Mouse (Mus musculus): Measurements from ENCODE around the gene Zp1. TPM values are rescaled to one million over a fixed set of nuclear protein-coding genes. Genes with fewer than 3 reads are reported as not detected.

Zp1 gene
- total and polyA plus RNA-seq, 2 experiments: not detected

DNA sequence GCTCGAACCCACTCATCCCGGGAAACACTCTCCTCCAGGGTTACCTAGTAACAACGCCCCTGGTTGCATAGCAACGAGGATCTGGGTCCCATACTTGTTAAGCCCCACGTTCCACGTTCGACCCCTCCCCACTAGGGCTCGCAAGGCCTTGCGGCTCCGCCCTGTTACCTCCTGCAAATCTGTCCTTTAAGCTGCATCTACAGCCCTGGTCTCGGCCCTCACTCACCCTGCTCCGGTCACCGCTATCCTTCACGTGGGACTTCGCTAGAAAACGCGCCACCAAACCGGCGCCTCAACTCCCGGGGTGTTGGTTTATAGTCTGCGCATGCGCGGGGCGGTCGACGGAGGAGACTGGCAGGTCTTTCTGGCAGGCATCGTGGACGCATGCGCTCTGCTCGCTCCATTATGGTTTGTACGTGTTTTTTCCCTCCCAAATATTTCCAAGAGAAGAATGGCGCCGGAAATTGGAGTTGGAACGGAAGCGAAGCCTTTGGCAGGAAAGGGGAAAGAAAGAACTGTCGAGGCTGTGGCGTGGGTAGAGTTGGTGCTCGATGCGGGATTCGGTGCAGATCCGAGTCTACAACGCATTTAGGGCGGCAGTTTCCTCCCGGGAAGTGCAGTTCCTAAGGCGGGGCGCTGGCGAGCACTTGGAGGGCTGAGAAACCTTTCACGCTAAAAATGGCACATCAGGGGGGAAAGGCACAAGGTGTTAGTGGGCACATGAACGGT is 38.8 kb downstream of the Zp1 start, which contains the start of gene Tmem109:
Gene Tmem109, minus strand, starts transcription at position 576 of the 729 bp plus-strand sequence.
- peaks cover 20% of the 10 kb centered on the region; the same call in 1 of the 2 replicates for H3K79me2 ChIP-seq (ENCODE audit: control insufficient read depth, insufficient read depth, low read length)
- under 1% methylated on average over 49 of the region's 49 CpGs for WGBS
- peak within 1 kb of the TSS; percentile 72 for H3K9ac ChIP-seq (ENCODE audit: low read depth, low read length)
- TF ChIP-seq POLR2A (IDR thresholded peaks at IDR 0.05; ENCODE audit: extremely low read depth, insufficient read depth, low read length) (0 out of 2 replicates have a peak, but pooled peaks have one; percentile 19), CTCF (IDR thresholded peaks at IDR 0.05; ENCODE audit: low read depth, low read length) (0 out of 2 replicates have a peak, but pooled peaks have one; percentile 23)
- no peaks in the 10 kb centered on the region for H3K27me3 ChIP-seq (ENCODE audit: control insufficient read depth, insufficient read depth, low read length)
- peak within 1 kb of the TSS; percentile 78 for H3K27ac ChIP-seq (replicated peaks; ENCODE audit: insufficient read depth, low read depth, low read length)
- H3K36me3 ChIP-seq (ENCODE audit: control insufficient read depth, insufficient read depth, low read length): no peaks in the 10 kb centered on the region
- DNase-seq (ENCODE audit: extremely low read depth, low read depth, low spot score): peak; percentile 87
- peak within 1 kb of the TSS; percentile 79 for H3K4me3 ChIP-seq (ENCODE audit: insufficient read depth, low read depth, low read length)
- H3K4me1 ChIP-seq (ENCODE audit: control insufficient read depth, insufficient read depth, low read length): peaks cover 8% of the 10 kb centered on the region; the same call in 1 of the 2 replicates

DNA sequence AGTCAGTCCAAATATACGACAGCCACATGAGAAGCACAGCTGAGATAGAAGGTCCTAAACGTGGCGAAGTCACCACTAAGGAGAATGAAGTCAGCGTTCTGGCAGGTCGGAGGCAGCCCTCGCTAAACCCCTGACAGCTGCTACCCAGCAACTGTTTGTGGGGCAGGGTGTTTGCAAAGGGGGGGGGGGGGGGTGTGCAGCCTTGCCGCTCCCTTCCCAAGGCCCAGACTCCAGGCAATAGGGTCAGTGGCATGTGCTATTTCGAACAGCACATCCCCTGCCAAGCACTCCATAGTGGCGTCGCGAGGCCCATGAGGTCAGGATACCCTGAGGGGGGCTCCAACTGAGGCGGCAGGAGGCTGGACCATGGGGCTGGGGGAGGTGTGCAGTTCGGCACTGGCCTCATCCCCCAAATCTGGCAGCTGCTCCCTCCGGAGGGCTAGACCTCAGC is 39.4 kb downstream of the Zp1 start:
- peak overlapping the region; percentile 72 for H3K9ac ChIP-seq (ENCODE audit: low read depth, low read length)
- H3K4me3 ChIP-seq (ENCODE audit: insufficient read depth, low read depth, low read length): peak overlapping the region; percentile 79
- peak overlapping the region; percentile 30; the same call in 1 of the 2 replicates for H3K27ac ChIP-seq (replicated peaks; ENCODE audit: insufficient read depth, low read depth, low read length)
- peaks cover 20% of the 10 kb centered on the region; the same call in 1 of the 2 replicates for H3K79me2 ChIP-seq (ENCODE audit: control insufficient read depth, insufficient read depth, low read length)
- H3K4me1 ChIP-seq (ENCODE audit: control insufficient read depth, insufficient read depth, low read length): peaks cover 8% of the 10 kb centered on the region; the same call in 1 of the 2 replicates
- H3K27me3 ChIP-seq (ENCODE audit: control insufficient read depth, insufficient read depth, low read length): no peaks in the 10 kb centered on the region
- no peak for DNase-seq (ENCODE audit: extremely low read depth, low read depth, low spot score)
- H3K36me3 ChIP-seq (ENCODE audit: control insufficient read depth, insufficient read depth, low read length): no peaks in the 10 kb centered on the region
- no peak for TF ChIP-seq POLR2A (IDR thresholded peaks at IDR 0.05; ENCODE audit: extremely low read depth, insufficient read depth, low read length)
- TF ChIP-seq CTCF (IDR thresholded peaks at IDR 0.05; ENCODE audit: low read depth, low read length): no peak
- 4% methylated on average over 14 of the region's 14 CpGs for WGBS

GRCm38 (mm10) chr19:10880085-10880974 is 40.1 kb downstream of the Zp1 start:
- H3K4me1 ChIP-seq (ENCODE audit: control insufficient read depth, insufficient read depth, low read length): peaks cover 8% of the 10 kb centered on the region; the same call in 1 of the 2 replicates
- H3K27me3 ChIP-seq (ENCODE audit: control insufficient read depth, insufficient read depth, low read length): no peaks in the 10 kb centered on the region
- H3K9ac ChIP-seq (ENCODE audit: low read depth, low read length): no peak overlapping the region
- no peak overlapping the region for H3K27ac ChIP-seq (replicated peaks; ENCODE audit: insufficient read depth, low read depth, low read length)
- H3K79me2 ChIP-seq (ENCODE audit: control insufficient read depth, insufficient read depth, low read length): peaks cover 20% of the 10 kb centered on the region; the same call in 1 of the 2 replicates
- H3K4me3 ChIP-seq (ENCODE audit: insufficient read depth, low read depth, low read length): no peak overlapping the region
- peak; percentile 31 for DNase-seq (ENCODE audit: extremely low read depth, low read depth, low spot score)
- H3K36me3 ChIP-seq (ENCODE audit: control insufficient read depth, insufficient read depth, low read length): no peaks in the 10 kb centered on the region
- WGBS: 38% methylated on average over 7 of the region's 7 CpGs
- TF ChIP-seq CTCF (IDR thresholded peaks at IDR 0.05; ENCODE audit: low read depth, low read length) (peak; percentile 27; the same call in 1 of the 2 replicates), POLR2A (IDR thresholded peaks at IDR 0.05; ENCODE audit: extremely low read depth, insufficient read depth, low read length) (no peak)

DNA sequence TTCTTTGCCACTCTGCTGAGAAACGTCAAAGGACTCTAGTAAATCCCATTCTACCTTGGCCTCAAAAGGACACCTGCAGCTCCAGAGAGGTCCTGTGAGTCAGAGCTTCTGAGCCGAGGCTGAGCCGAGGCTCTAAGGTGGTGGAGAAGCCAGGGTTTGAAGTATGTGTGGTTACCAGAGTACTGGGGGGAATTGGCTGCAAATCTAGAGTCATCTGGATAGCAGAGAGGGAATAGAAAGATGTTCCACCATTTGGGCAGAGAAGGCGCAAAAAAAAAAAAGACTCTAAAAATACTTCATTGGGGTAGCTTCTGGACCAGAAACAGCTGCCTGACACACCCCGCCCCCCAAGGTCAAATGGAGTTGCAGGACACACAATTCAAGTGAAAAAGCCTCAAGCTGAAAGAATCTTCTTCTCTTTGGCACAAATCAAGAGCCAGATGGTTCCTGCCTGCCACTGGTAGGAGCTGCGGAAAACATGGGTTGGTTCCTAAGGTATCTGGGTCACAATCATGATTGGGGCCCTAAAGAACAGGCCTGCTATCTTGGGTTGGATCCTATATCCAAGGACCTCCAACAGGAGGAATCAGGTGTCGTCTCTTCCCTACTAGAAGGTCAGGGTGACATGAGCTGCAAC is 42.1 kb downstream of the Zp1 start:
- no peaks in the 10 kb centered on the region for H3K27me3 ChIP-seq (ENCODE audit: control insufficient read depth, insufficient read depth, low read length)
- H3K79me2 ChIP-seq (ENCODE audit: control insufficient read depth, insufficient read depth, low read length): peaks cover 20% of the 10 kb centered on the region; the same call in 1 of the 2 replicates
- no peak for DNase-seq (ENCODE audit: extremely low read depth, low read depth, low spot score)
- H3K9ac ChIP-seq (ENCODE audit: low read depth, low read length): no peak overlapping the region
- no peak overlapping the region for H3K27ac ChIP-seq (replicated peaks; ENCODE audit: insufficient read depth, low read depth, low read length)
- H3K4me1 ChIP-seq (ENCODE audit: control insufficient read depth, insufficient read depth, low read length): peaks cover 8% of the 10 kb centered on the region; the same call in 1 of the 2 replicates
- TF ChIP-seq CTCF (IDR thresholded peaks at IDR 0.05; ENCODE audit: low read depth, low read length): no peak
- TF ChIP-seq POLR2A (IDR thresholded peaks at IDR 0.05; ENCODE audit: extremely low read depth, insufficient read depth, low read length): no peak
- H3K36me3 ChIP-seq (ENCODE audit: control insufficient read depth, insufficient read depth, low read length): peaks cover 9% of the 10 kb centered on the region
- no peak overlapping the region for H3K4me3 ChIP-seq (ENCODE audit: insufficient read depth, low read depth, low read length)
- 91% methylated on average over 7 of the region's 7 CpGs for WGBS

DNA sequence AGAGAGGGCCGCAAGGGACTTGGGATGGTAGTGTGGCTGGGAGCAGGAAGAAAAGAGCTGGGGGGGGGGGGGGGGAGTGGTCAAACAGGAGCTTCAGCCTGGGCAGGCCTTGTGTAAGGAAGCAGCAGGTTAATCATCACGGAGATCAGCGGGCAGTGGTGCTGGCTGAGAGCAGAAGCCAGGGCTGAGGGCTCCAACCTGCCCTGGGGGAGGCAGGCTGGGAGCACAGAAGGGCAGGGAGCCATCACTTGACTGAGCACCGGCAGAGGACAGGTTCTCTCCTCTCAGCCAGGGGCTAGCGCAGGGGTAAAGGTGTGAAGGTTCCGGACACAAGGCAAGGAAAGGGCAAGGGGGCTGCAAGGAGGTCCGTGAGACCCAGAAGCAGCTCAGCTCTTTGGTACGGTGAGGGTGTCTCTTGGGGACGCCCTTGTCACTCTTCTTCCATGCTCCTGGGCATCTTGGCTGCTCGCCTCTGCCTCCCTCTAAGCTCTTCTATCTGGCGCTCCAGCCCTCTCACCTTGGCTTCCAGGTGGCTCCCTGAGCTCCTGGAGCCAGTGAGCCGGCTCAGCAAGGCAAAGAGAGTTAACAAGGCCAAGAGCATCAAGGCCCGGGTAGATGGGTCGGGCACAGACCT is 49.0 kb downstream of the Zp1 start:
- Histone ChIP-seq H3K4me1 (ENCODE audit: control insufficient read depth, insufficient read depth, low read length) (no peaks in the 10 kb centered on the region), H3K36me3 (ENCODE audit: control insufficient read depth, insufficient read depth, low read length) (peaks cover 17% of the 10 kb centered on the region), H3K9ac (ENCODE audit: low read depth, low read length) (no peak overlapping the region), H3K27me3 (ENCODE audit: control insufficient read depth, insufficient read depth, low read length) (no peaks in the 10 kb centered on the region), H3K27ac (replicated peaks; ENCODE audit: insufficient read depth, low read depth, low read length) (no peak overlapping the region), H3K4me3 (ENCODE audit: insufficient read depth, low read depth, low read length) (no peak overlapping the region), H3K79me2 (ENCODE audit: control insufficient read depth, insufficient read depth, low read length) (no peaks in the 10 kb centered on the region)
- TF ChIP-seq POLR2A (IDR thresholded peaks at IDR 0.05; ENCODE audit: extremely low read depth, insufficient read depth, low read length) (no peak), CTCF (IDR thresholded peaks at IDR 0.05; ENCODE audit: low read depth, low read length) (no peak)
- WGBS: 88% methylated on average over 14 of the region's 14 CpGs
- no peak for DNase-seq (ENCODE audit: extremely low read depth, low read depth, low spot score)
